Mouse (Mus musculus) adrenal gland, postnatal 14 days (tissue): ENCODE data around the gene Fmn2. TPM values are rescaled to one million over a fixed set of nuclear protein-coding genes. Genes with fewer than 3 reads are reported as not detected.

Experiments used
- DNase-seq: peaks from one replicate; pipeline ENCODE4 v3.0.0; 2021; ENCODE audit warnings: mixed read lengths
- long read RNA-seq, 2 experiments: library from polyadenylated mRNA; stranded (forward); transcript quantifications; one replicate each; pipeline ENCODE4 v2.0.0; 2021
- total RNA-seq: library from RNA; stranded (reverse); gene quantifications from 2 replicates; pipeline ENCODE4 v1.2.3, GENCODE M21; 2021

Fmn2 gene
- total RNA-seq = 2.9 and 3.6 TPM in 2 replicates
- long read RNA-seq, experiment 1 = 0 reads
- long read RNA-seq, experiment 2 = 0 reads

DNA sequence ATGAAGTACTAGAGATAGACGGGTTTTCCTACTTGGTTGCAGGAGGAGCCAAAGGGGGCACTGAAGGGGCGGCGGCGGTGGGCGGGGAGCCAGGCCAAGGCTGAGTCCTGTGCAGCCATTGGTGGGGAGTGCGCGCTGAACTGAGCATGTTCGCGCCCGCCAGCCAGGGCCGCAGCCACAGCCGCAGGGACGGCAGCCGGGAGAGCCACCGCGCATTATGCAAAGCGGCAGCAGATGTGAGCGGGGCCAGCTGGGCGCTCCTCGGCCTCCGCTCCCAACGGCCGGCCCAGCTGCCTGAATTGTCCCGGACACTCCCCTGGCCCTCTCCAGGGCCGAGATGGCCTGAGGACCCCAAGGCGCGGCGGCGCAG, at the start of gene Fmn2:
TSS of gene Fmn2 (plus strand) at position 165 of the 370 bp plus-strand sequence.
- DNase-seq = peak; percentile 67

GRCm38 (mm10) chr1:174455100-174455499, 46.5 kb upstream of the Fmn2 start:
- DNase-seq = no peak

GRCm38 (mm10) chr1:174465385-174465784, 36.2 kb upstream of the Fmn2 start:
- no peak for DNase-seq

GRCm38 (mm10) chr1:174466240-174466639, 35.4 kb upstream of the Fmn2 start:
- no peak for DNase-seq

DNA sequence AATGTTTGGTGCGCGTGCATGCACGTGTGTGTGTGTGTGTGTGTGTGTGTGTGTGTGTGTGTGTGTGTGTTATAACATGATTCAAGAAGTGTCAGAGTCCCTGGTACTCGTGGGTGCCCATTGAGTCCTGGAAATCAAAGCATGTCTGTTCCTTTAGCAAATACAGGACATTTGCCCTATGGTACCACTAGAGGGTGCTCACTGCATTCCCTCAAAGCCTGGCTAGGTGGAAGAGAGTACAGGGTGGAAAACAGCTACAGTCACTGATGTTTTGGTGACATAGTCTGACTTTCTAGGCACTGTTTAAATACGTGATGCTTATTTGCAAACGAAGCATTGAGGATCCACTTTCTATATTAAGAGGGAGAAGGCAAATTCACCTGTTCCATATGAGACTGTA, 31.9 kb upstream of the Fmn2 start:
- peak; percentile 50 for DNase-seq

GRCm38 (mm10) chr1:174482567-174482966, 19.1 kb upstream of the Fmn2 start:
- no peak for DNase-seq

- peak; percentile 8 for DNase-seq
Observed at GRCm38 (mm10) chr1:174500064-174500463, 1.6 kb upstream of the Fmn2 start.

- DNase-seq = no peak
Observed at GRCm38 (mm10) chr1:174501011-174501410, 614 bp upstream of the Fmn2 start.

- peak; percentile 8 for DNase-seq
Observed at GRCm38 (mm10) chr1:174502031-174502845, 613 bp downstream of the Fmn2 start.

DNA sequence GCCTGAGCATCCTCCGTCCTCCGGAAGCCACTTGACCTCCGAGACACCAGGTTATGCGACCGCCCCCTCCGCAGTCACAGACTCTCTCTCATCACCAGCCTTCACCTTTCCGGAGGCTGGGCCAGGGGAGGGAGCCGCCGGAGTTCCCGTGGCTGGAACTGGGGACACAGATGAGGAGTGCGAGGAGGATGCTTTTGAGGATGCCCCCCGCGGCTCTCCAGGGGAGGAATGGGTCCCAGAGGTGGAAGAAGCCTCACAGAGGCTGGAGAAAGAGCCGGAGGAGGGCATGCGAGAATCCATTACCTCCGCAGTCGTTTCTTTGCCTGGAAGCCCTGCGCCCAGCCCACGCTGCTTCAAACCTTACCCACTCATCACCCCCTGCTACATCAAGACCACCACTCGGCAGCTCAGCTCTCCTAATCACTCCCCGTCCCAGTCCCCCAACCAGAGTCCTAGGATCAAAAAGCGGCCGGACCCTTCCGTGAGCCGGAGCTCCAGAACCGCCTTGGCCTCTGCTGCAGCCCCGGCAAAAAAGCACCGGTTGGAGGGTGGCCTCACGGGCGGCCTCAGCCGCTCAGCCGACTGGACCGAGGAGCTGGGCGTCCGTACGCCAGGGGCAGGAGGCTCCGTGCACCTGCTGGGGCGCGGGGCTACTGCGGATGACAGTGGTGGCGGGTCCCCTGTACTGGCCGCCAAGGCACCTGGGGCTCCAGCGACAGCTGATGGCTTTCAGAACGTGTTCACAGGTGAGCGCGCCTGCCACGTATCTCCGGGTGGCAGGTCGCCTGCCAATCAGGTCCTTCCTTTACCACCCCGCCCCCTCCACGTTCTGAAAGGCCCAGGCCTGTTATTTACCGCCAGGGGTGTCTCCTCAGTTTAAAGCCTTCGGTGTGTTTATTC, 1.5 kb downstream of the Fmn2 start:
- DNase-seq = peak; percentile 29

- DNase-seq = no peak
Observed at GRCm38 (mm10) chr1:174508571-174509110, 7.0 kb downstream of the Fmn2 start.

GRCm38 (mm10) chr1:174513419-174513818, 11.8 kb downstream of the Fmn2 start:
- DNase-seq = no peak

- no peak for DNase-seq
Observed at GRCm38 (mm10) chr1:174521976-174522770, 20.5 kb downstream of the Fmn2 start.

DNA sequence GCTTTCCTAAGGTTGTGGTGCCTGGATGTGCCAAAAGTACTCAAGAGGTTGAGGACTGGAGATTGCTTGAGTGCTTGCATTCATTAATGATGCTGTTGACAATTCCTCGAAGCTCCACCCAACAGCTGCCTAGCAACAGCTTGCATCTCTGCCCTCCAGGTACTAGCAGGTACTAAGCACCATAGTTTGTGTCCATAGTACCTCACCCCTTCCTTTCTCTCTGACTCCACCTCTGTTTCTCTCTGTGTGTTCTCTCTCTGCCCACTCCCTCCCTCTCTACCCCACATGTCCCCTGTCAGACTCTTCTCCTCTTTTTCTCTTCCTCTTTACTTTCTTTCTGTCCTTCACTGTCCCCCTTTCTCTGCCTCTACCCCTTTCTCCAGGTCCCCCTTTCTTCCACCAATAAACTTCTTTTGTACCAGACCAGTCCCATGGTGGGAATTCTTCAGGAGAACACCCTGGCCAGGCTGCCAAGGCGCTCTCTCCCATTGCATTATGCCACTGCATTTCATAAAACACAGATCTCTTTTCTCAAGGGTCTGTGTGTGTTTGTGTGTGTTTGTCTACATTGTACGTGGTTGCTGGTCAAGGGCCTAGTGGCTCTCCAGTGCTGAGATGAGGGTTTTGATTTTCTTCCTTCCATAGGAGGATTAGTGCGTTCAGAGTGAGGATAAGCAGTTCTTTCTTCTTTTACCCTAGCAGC, 21.3 kb downstream of the Fmn2 start:
- no peak for DNase-seq

DNA sequence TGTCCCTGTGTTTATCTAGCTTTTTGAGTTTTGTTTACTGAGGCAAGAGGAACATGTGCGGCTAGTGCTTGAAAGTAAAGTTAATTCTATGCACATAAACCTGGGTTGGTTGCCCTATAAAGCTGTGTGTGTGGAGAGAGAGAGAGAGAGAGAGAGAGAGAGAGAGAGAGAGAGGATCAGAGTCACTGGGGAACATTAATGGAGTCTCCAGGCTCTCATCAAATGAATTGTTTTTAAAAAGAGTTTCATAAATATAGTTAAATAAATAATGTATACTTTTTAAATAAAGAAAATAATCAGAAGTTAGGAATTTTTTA, 21.8 kb downstream of the Fmn2 start:
- no peak for DNase-seq

DNA sequence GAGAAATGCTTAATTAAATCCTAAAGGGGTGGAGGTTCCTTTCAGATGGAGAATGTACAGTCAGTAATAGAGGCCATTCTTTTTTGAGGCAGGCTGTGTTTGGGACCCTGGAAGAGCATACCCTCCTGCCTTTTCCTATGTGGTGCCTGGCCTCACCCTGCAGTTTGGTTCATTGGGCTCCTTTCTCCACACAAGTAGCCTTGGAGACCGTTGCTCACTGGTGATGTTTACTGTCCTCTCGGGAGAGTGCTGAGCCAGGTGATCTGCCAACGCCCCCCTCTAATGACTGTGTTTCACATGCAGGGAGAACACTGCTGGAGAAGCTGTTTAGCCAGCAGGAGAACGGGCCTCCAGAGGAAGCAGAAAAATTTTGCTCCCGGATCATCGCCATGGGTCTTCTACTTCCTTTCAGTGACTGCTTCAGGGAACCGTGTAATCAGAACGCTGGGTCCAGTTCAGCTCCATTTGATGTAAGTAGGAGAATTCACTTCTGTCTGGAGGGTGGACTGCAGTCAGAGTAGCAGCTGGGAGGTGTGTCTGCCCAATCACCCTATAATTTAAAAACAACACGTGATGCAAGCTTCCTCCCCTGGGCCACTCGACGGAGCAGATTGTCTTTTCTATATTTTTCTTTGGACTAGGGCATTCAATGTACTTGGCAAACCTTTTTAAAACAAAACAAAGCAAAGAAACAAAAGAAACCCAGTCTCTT, 35.3 kb downstream of the Fmn2 start:
- no peak for DNase-seq

GRCm38 (mm10) chr1:174537491-174537890, 35.9 kb downstream of the Fmn2 start:
- DNase-seq = no peak

DNA sequence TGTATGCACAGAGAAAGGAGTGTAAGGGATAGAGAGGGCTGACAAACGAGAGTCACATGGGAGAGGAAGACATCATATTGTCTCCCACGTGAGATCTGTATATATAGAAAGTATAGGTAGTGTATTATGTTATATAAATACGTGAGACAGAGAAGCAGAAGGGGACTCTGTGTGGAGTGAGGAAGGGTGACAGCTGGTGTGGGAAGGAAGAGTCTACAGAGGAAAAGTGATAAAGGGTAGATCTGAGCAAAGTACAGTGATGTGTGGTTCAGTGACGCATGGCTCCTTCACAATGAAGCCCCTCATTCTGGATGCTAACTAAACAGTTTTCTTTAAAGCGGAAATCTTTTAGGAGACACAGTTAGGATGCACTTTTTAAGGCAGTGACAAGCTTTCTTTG, 46.7 kb downstream of the Fmn2 start:
- no peak for DNase-seq

- peak; percentile 76 for DNase-seq
Observed at GRCm38 (mm10) chr1:174553272-174554007, 51.8 kb downstream of the Fmn2 start.

DNA sequence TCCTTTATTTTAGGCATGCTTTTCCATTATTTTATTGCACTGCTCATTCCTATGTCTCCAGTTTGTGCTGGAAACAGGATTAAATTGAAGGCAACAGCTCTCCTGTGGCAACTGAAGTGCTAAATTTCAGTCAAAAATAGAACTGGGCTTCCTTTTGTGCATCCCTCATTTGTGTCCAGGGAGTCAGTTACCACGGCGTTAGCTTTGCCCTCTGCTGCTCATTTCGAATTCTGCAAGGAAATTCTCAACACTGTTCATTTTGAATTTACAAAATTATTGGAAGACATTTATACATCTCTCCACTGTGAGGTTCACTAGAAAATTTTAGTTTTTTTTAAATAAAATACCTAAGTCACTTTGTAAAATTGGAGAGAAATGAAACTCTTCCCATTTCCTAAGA, 53.8 kb downstream of the Fmn2 start:
- DNase-seq = no peak
